Mouse (Mus musculus) mouse embryonic stem cell (cell line): Measurements from ENCODE around the gene Ankmy2.

ENCODE experiments used
- in situ Hi-C, 2 experiments: fragments of 300-500 bp; cut with MboI; formaldehyde crosslinking; loops; 1 replicate in 1 of 2; 3 replicates in 1 of 2; pipeline ENCODE4 v1.14.3; 2019 to 2020; ENCODE audit warnings: low sequenced_read_pairs in 2 of 2, low pct_unique_long_range_greater_than_20kb in 1 of 2, mixed read lengths in 1 of 2; ENCODE audit not compliant: unreplicated experiment in 1 of 2

The Ankmy2 gene

GRCm38 (mm10) chr12:36215149-36215480 lies 58.2 kb downstream of the Ankmy2 start:
- in situ Hi-C loops = loop anchor here in 1 of 2 experiments (25.0 kb wide), 1 partner anchor 447 kb away; no protein-coding TSS in a partner anchor

GRCm38 (mm10) chr12:36216230-36216629 lies 59.3 kb downstream of the Ankmy2 start:
- in situ Hi-C loops = loop anchor here in 1 of 2 experiments (25.0 kb wide), 1 partner anchor 446 kb away; no protein-coding TSS in a partner anchor

GRCm38 (mm10) chr12:36216905-36217304 lies 60.0 kb downstream of the Ankmy2 start:
- in situ Hi-C loops = loop anchor here in 1 of 2 experiments (25.0 kb wide), 1 partner anchor 445 kb away; no protein-coding TSS in a partner anchor

GRCm38 (mm10) chr12:36224392-36224791 lies 67.5 kb downstream of the Ankmy2 start:
- in situ Hi-C loops = loop anchor here in 1 of 2 experiments (25.0 kb wide), 1 partner anchor 438 kb away; no protein-coding TSS in a partner anchor

GRCm38 (mm10) chr12:36231386-36231785 lies 74.5 kb downstream of the Ankmy2 start:
- in situ Hi-C loops = no loop called here

- in situ Hi-C loops = no loop called here
These were observed 84.3 kb downstream of the Ankmy2 start for GRCm38 (mm10) chr12:36241171-36241570.
